Mouse (Mus musculus) hindbrain, embryonic 11.5 days (tissue): ENCODE results near the gene Sft2d2. TPM values are rescaled to one million over a fixed set of nuclear protein-coding genes. Genes with fewer than 3 reads are reported as not detected.

Experiments
- ATAC-seq: fragments of 200-750 bp; cut with Nextera tagmentation; 2 replicates; pipeline ENCODE4 v1.8.0; 2017; ENCODE audit warnings: mild to moderate bottlenecking, moderate TSS enrichment, moderate library complexity; ENCODE audit not compliant: low FRiP score
- DNase-seq: peaks from one replicate; pipeline ENCODE4 v3.0.0-alpha.2; 2015; ENCODE audit warnings: low spot score
- H3K27ac ChIP-seq: fragments of 300-500 bp; sonication (generic); 2 replicates; pipeline ENCODE4 v1.5.1; 2014; ENCODE audit warnings: mild to moderate bottlenecking, low read depth, low read length
- H3K27me3 ChIP-seq: fragments of 300-500 bp; sonication (generic); 2 replicates; pipeline ENCODE4 v1.6.1; 2014; ENCODE audit warnings: mild to moderate bottlenecking, low read length, moderate library complexity, mixed read lengths; ENCODE audit not compliant: control insufficient read depth, insufficient read depth
- H3K36me3 ChIP-seq: fragments of 300-500 bp; sonication (generic); 2 replicates; pipeline ENCODE4 v1.6.1; 2014; ENCODE audit warnings: mild to moderate bottlenecking, low read length, moderate library complexity, mixed read lengths; ENCODE audit not compliant: control insufficient read depth, insufficient read depth
- H3K4me1 ChIP-seq: fragments of 300-500 bp; sonication (generic); replicated peaks from 2 replicates; pipeline ENCODE4 v1.6.1; 2014; ENCODE audit warnings: low read length, mixed read lengths; ENCODE audit not compliant: control insufficient read depth, insufficient read depth
- H3K4me2 ChIP-seq: fragments of 300-500 bp; sonication (generic); replicated peaks from 2 replicates; pipeline ENCODE4 v1.6.1; 2014; ENCODE audit warnings: mild to moderate bottlenecking, low read depth, low read length
- H3K4me3 ChIP-seq: fragments of 300-500 bp; sonication (generic); 2 replicates; pipeline ENCODE4 v1.5.1; 2014; ENCODE audit warnings: low read depth, low read length
- H3K9ac ChIP-seq: fragments of 300-500 bp; sonication (generic); 2 replicates; pipeline ENCODE4 v1.6.1; 2014; ENCODE audit warnings: low read depth, low read length
- H3K9me3 ChIP-seq: fragments of 300-500 bp; sonication (generic); 2 replicates; pipeline ENCODE4 v1.6.1; 2016; ENCODE audit warnings: low read length; ENCODE audit not compliant: control insufficient read depth
- WGBS: fragments of 180-500 bp; shearing (Covaris S2); extraction: QIAGEN DNeasy Blood & Tissue Kit; methylation state at CpG from one replicate; pipeline ENCODE4 v1.1.7; 2014; 5-methylcytosine and 5-hydroxymethylcytosine counted together
- polyA plus RNA-seq: library from polyadenylated mRNA; unstranded; fragments of >200 nt; fragmentation: Nextera tagmentation; extraction: Ambion mirVana; gene quantifications from 2 replicates; pipeline ENCODE4 v1.2.1, GENCODE M21; 2014

The Sft2d2 gene
- polyA plus RNA-seq, 1 experiment from 2014 or later = 11.1 TPM

DNA sequence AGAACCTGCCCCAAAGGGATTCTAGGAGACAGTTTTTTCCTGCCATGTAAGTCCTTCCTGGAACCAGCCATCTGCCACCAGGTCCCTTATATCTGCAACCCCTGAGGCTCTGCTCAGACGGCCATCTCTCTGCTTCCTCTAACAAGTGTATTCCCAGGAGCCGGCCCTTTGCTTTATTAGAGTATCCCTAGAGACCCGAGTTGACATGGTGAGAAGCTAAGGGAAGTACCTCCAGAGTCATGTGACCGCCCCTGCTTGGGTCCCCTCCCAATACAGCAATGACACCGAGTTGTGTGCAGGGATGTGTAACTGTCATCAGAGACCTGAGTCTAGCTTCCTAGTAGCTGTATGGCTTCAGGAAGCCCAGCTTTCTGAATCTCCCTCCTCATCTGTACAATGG is 61.0 kb downstream of the Sft2d2 start:
- Histone ChIP-seq H3K9ac (no peak overlapping the region), H3K27ac (no peak overlapping the region), H3K9me3 (no peaks in the 10 kb centered on the region), H3K4me1 (no peaks in the 10 kb centered on the region), H3K4me3 (no peak overlapping the region), H3K4me2 (no peak overlapping the region), H3K27me3 (no peaks in the 10 kb centered on the region), H3K36me3 (no peaks in the 10 kb centered on the region)
- DNase-seq (no peak), ATAC-seq (no peak)
- WGBS = 79% methylated on average over 5 of the region's 5 CpGs

DNA sequence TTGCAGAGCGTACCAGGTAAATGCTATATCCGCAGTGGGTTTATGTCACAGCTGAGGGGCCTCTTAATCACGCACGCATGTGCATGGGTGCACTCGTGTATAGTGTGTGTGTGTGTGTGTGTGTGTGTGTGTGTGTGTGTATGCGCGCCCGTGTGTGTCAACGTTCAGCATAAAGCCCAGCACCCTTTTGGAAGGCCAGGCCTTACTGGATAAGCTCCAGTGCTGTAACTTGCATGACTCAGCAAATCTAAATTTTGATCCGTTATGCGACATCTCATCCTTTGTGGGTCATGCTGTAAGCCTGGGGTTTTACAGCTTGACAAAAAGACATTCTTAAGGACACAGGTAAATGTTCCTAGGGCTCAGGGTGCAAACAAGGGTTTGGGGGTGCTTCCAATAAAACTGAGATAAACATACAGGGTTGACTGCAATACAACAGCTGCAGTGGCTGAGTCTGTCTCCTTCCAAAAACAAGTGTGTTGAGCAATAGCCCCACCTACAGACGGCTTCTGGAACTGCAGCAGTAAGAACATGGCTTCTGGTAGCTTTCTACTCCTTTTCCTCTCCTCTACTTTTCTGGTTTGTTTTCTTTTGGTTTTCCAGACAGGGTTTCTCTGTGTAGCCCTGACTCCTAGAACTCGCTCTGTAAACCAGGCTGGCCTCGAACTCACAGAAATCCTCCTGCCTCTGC is 61.9 kb downstream of the Sft2d2 start:
- H3K36me3 ChIP-seq = no peaks in the 10 kb centered on the region
- H3K4me1 ChIP-seq = no peaks in the 10 kb centered on the region
- WGBS = 76% methylated on average over 14 of the region's 14 CpGs
- DNase-seq (peak; percentile 88), ATAC-seq (peak; percentile 54; the same call in 1 of the 2 replicates)
- no peaks in the 10 kb centered on the region for H3K9me3 ChIP-seq
- H3K9ac ChIP-seq = no peak overlapping the region
- H3K4me2 ChIP-seq = no peak overlapping the region
- H3K27me3 ChIP-seq = no peaks in the 10 kb centered on the region
- H3K4me3 ChIP-seq = no peak overlapping the region
- no peak overlapping the region for H3K27ac ChIP-seq

DNA sequence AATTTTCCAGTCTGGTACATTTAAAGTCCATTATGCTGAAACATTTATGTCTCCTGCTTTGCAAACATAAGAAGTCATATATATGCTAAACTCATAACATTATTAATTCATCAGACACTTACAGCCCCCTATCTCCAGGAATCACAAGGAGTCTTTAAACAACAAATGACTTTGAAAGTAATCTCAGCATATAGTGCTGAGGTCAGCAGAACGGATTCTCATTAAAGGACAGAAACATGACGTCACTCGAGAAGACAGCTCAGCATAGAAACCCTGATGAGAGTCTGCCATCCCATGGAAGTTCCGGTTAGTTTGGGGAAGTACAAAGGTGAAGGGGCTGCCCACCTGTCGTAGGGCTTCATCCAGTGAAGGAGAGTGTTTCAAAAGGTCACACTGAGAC is 64.7 kb downstream of the Sft2d2 start:
- no peak overlapping the region for H3K4me3 ChIP-seq
- no peaks in the 10 kb centered on the region for H3K36me3 ChIP-seq
- ATAC-seq (no peak), DNase-seq (no peak)
- WGBS = 80% methylated on average over 5 of the region's 5 CpGs
- no peak overlapping the region for H3K9ac ChIP-seq
- H3K27me3 ChIP-seq = no peaks in the 10 kb centered on the region
- H3K9me3 ChIP-seq = no peaks in the 10 kb centered on the region
- no peak overlapping the region for H3K4me2 ChIP-seq
- no peak overlapping the region for H3K27ac ChIP-seq
- H3K4me1 ChIP-seq = no peaks in the 10 kb centered on the region

Other genes starting within 250 kb of the Sft2d2 start
- gene Tbx19, start 33.7 kb downstream of the Sft2d2 start, polyA plus RNA-seq = not detected in 2 replicates
- 111 and 117 TPM in 2 replicates for gene Tiprl, start 42.6 kb upstream of the Sft2d2 start, polyA plus RNA-seq
- 2.6 and 3.3 TPM in 2 replicates for gene Gpr161, start 101.4 kb upstream of the Sft2d2 start, polyA plus RNA-seq